Mouse (Mus musculus): ENCODE measurements at regions not wholly inside any gene's neighbourhood (a gene's known extent, or its start where the extent isn't known, plus 50 kb on each side); places are given as distances from the start of the nearest gene placed in this dataset.
"Not testable (repeated sequence)": the region's sequence is repeated elsewhere in the genome, so short reads cannot be mapped to it uniquely, and the experiment has no call there.

- DNase-seq (ENCODE audit: low spot score) = peak; percentile 10
Observed at GRCm38 (mm10) chr3:72377387-72377786, 590.3 kb downstream of the Sis start.

DNA sequence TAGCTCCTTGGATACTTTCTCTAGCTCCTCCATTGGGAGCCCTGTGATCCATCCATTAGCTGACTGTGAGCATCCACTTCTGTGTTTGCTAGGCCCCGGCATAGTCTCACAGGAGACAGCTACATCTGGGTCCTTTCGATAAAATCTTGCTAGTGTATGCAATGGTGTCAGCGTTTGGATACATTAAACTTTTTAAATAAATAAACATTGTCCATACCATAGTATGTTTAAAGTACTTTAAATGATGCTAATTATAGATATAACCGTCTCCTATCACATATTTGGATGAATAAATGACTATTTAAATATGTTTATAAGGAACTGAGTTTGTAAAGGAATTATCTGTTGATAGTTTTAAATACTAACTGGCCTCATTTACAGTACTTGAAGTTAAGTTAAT, 607.8 kb downstream of the Sis start:
- DNase-seq (ENCODE audit: low spot score) = not testable (repeated sequence)

DNA sequence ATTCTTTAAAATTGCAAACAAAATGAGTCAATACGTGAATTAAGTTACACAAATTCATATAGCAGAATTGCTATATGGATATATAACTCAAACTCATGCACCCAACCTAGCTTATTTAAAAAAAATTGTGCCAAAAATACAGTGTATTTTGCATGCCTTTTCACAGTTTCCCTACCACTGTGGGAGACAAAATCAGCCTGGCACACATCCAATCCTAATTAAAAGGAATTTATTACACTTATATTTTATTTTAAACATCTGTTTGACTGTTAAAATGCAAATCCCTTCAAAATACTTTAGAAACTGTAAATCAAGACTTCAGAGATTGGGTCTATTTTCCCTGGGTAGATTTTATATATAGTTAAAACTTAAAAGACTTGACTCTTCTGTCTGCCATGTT, 639.6 kb downstream of the Sis start:
- DNase-seq (ENCODE audit: low spot score) = no peak

DNA sequence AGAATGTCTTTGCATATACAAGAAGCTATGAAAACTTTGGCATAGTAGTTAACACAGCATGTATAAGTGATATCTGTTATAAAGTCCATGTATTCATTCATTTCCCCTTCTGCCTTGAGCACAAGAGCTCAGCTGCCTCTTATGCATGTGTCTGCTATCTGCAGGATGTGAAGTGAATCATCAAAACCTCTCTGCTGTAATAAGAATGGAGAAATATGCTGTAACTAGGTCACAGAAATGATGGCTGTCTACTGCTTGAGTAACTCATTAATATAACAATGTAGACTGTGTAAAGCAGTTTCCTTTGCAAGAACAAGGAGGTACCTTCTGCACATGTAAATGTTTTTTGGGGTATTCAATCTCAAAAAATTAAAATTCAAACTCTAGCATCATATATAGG, 643.8 kb downstream of the Sis start:
- DNase-seq (ENCODE audit: low spot score) = peak; percentile 34

DNA sequence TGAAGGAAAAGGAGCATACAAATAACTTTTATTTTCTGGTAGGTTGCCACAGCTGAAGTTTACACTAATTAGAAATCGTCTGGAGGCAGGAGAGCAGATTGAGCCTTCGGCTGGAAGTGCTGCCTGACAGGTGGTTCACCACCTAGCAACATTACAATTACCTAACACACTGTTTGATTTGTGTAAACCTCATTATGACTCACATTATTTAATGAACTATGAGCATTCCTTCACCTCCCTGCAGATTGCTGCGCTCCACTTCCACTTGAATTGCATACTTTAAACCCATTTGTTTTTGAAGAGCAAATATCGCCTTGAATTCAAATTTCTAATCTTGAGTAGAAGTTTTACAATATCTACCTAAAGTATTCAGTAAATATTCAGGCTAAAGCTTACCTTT, 663.0 kb downstream of the Sis start:
- no peak for DNase-seq (ENCODE audit: low spot score)
